Mouse (Mus musculus): ENCODE measurements at regions not wholly inside any gene's neighbourhood (a gene's known extent, or its start where the extent isn't known, plus 50 kb on each side); places are given as distances from the start of the nearest gene placed in this dataset.

- TF ChIP-seq CTCF (IDR thresholded peaks at IDR 0.05; ENCODE audit: borderline replicate concordance, insufficient read depth, low read depth, low read length) (no peak), POLR2A (IDR thresholded peaks at IDR 0.05; ENCODE audit: borderline replicate concordance, insufficient read depth, low read length) (no peak)
Measured at GRCm38 (mm10) chr2:78026808-78027207, 80.6 kb upstream of the Cwc22 start.
